ENCODE assay signal across 8 mouse cellular contexts in genomic region chr3:97297553-97298432, GRCm38 (mm10). TPM values are rescaled to one million over a fixed set of nuclear protein-coding genes. Genes with fewer than 3 reads are reported as not detected.
DNase-seq lines count a peak whose midpoint lies in the region; ATAC-seq lines count a peak whose summit lies in the region.

TSS of gene Bcl9 (minus strand) at chr3:97297917.

- WGBS in hindbrain, embryonic 14.5 days: under 1% methylated on average over 21 of the region's 21 CpGs

- peak within 1 kb of the TSS; percentile 51 for H3K4me3 ChIP-seq in hindbrain, embryonic 14.5 days (replicated peaks; ENCODE audit: low read length)

- no peaks in the 10 kb centered on the region for H3K36me3 ChIP-seq in hindbrain, embryonic 14.5 days (replicated peaks; ENCODE audit: control insufficient read depth, insufficient read depth)

- no peaks in the 10 kb centered on the region for H3K9me3 ChIP-seq in hindbrain, embryonic 14.5 days (ENCODE audit: control insufficient read depth, low read length)

- H3K4me2 ChIP-seq in hindbrain, embryonic 14.5 days (replicated peaks): peak within 1 kb of the TSS; percentile 71

- DNase-seq in R1 (ENCODE audit: low read depth, low spot score): peak; percentile 90
- peak; percentile 92 to 95 for DNase-seq in cerebellum, postnatal 10 days
- peak; percentile 87 to 88 for DNase-seq in frontal cortex, postnatal 36 days (ENCODE audit: low spot score in 2 of 2)
- DNase-seq in hindbrain, embryonic 14.5 days (ENCODE audit: low spot score): peak; percentile 86
- peak; percentile 68 to 72 for DNase-seq in layer of hippocampus, postnatal 25 days (ENCODE audit: extremely low spot score in 1 of 2, low spot score in 1 of 2)
- DNase-seq in lung, postnatal 14 days: peak; percentile 80
- DNase-seq in retina, adult 2 months (ENCODE audit: low read depth, low spot score): peak; percentile 67
- peak; percentile 77 for DNase-seq in thymus, postnatal 4 days

- peaks cover 41% of the 10 kb centered on the region for H3K4me1 ChIP-seq in hindbrain, embryonic 14.5 days (replicated peaks; ENCODE audit: control insufficient read depth, insufficient read depth, low read length)

- H3K27ac ChIP-seq in hindbrain, embryonic 14.5 days: peak within 1 kb of the TSS; percentile 97

- no peaks in the 10 kb centered on the region for H3K27me3 ChIP-seq in hindbrain, embryonic 14.5 days (ENCODE audit: control insufficient read depth, insufficient read depth, low read length)

- ATAC-seq in hindbrain, embryonic 14.5 days (ENCODE audit: low FRiP score): peak; percentile 84

- H3K9ac ChIP-seq in hindbrain, embryonic 14.5 days: peak within 1 kb of the TSS; percentile 78

RNA-seq across cellular contexts. Expression of gene Bcl9, which starts in this region (rescaled TPM):
- polyA plus RNA-seq in hindbrain, embryonic 14.5 days (2014; fragmentation: Nextera tagmentation; extraction: Ambion mirVana): 51.8 and 62.3 TPM in 2 replicates
- 10 to 100 TPM; 49.3 to 69.1 TPM for total RNA-seq in layer of hippocampus, postnatal 25 days (2021)

Comparison
In these comparisons a context has a peak if more than half of its experiments do, and no peak if none do; other contexts are left out.
1. Peak in every context shown above with its lines: DNase-seq, ATAC-seq, H3K4me3 ChIP-seq and H3K27ac ChIP-seq.